Mouse (Mus musculus) embryonic facial prominence, embryonic 10.5 days (tissue): ENCODE measurements at regions not wholly inside any gene's neighbourhood (a gene's known extent, or its start where the extent isn't known, plus 50 kb on each side); places are given as distances from the start of the nearest gene placed in this dataset.

Experiments
- DNase-seq: peaks from one replicate; pipeline ENCODE4 v3.0.0-alpha.2; 2017; ENCODE audit warnings: low spot score
- H3K27ac ChIP-seq: fragments of 300-500 bp; sonication (generic); replicated peaks from 2 replicates; pipeline ENCODE4 v1.5.1; 2016; ENCODE audit warnings: mild to moderate bottlenecking
- H3K27me3 ChIP-seq: fragments of 300-500 bp; sonication (generic); replicated peaks from 2 replicates; pipeline ENCODE4 v1.6.1; 2016; ENCODE audit warnings: low read depth, mild to moderate bottlenecking; ENCODE audit not compliant: poor library complexity, severe bottlenecking
- H3K36me3 ChIP-seq: fragments of 300-500 bp; sonication (generic); replicated peaks from 2 replicates; pipeline ENCODE4 v1.6.1; 2016; ENCODE audit warnings: mild to moderate bottlenecking, moderate library complexity
- H3K4me1 ChIP-seq: fragments of 300-500 bp; sonication (generic); 2 replicates; pipeline ENCODE4 v1.6.1; 2016
- H3K4me3 ChIP-seq: fragments of 300-500 bp; sonication (generic); 2 replicates; pipeline ENCODE4 v1.5.1; 2016; ENCODE audit warnings: mild to moderate bottlenecking, moderate library complexity
- H3K9me3 ChIP-seq: fragments of 300-500 bp; sonication (generic); 2 replicates; pipeline ENCODE4 v1.6.1; 2016; ENCODE audit warnings: mild to moderate bottlenecking
- WGBS: fragments of 180-500 bp; shearing (Covaris S2); methylation state at CpG from one replicate; pipeline ENCODE4 v1.1.7; 2016; 5-methylcytosine and 5-hydroxymethylcytosine counted together

DNA sequence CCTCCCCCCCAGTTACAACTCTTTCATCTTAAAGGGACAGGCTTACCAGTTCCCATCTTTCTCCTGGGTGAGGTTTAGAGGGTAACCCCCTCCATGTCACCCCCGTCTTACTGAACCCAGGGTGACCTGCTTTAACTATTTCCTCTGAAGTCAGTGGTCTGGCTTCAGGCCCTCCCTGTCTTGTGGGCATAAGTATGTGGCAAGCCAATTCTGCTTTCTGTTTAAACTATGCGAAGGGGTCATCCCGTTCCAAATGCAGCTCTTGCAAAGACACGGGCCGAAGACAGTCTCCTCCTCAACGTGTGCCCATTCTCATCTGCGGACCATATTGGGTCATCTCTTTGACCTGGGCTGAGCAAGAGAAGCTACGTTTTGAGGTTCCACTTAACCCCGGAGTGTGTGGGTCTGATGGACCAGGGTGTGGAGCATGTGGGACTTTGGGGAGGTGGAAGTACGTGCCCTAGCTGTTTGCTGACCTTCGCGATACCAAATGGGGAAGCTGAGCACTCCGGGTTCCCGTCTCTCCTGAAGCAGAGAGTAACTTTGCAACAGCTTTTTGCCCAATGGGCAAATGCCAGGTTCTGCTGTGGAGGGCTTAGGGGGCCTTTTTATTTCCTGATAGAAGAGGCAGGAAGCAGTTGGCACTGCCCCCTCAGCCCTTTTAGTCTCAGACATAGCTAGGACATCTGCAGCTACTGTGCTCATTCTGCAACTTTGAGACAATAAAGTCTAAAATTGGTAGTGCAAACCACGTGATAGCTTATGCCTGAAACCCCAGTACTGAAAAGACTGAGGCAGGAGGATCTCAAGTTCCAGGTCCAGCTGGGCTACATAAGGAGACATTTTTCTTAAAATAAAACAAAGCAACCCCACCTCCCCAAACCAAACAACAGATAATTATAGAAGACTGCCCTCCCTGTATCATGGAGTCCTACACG lies 56.3 kb upstream of the Mdm1 start:
- Histone ChIP-seq H3K4me3 (no peak overlapping the region), H3K36me3 (no peaks in the 10 kb centered on the region), H3K27me3 (no peaks in the 10 kb centered on the region), H3K27ac (no peak overlapping the region), H3K4me1 (peaks cover 12% of the 10 kb centered on the region), H3K9me3 (no peaks in the 10 kb centered on the region)
- DNase-seq, result no peak
- whole genome bisulfite sequencing, result 92% methylated on average over 16 of the region's 16 CpGs

DNA sequence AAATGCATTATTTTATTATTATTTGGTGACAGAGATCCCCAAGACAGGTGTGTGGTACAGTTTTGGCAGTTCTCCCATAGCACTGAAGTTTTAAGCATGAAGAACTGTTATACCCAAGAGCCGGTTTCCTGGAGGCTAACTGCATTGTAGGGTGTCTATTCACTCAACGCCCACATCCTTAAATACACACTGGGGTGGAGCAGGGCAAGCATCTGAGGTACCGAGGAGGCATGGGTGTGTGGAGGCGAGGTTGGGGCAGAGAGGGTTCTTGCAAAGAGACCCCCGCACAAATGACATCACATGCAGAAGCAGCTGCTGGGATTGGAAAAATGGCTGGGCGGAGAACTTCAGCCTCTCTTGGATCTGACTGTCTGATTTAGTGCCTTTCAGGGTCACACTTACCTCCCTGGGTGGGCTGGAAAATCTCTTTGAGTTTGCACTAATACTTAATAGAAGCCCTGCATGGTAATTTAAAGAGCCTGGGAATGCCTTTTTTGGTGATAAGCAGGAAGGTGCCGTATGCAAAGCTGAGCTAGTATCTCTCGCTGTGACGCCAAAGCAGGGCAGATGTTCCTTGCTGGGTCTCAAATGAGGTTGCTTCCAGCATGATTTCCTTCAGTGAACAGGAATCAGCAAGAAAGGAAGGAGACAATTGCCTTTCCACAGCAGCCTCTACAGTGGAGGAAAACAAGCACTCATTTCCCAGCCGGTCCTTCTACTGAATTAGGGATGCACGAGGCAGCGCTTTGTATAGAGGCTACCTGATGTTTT lies 53.9 kb upstream of the Mdm1 start:
- Histone ChIP-seq H3K9me3 (no peaks in the 10 kb centered on the region), H3K27ac (no peak overlapping the region), H3K27me3 (no peaks in the 10 kb centered on the region), H3K4me1 (peaks cover 19% of the 10 kb centered on the region), H3K36me3 (no peaks in the 10 kb centered on the region), H3K4me3 (no peak overlapping the region)
- 33% methylated on average over 12 of the region's 12 CpGs for WGBS
- DNase-seq, result no peak

DNA sequence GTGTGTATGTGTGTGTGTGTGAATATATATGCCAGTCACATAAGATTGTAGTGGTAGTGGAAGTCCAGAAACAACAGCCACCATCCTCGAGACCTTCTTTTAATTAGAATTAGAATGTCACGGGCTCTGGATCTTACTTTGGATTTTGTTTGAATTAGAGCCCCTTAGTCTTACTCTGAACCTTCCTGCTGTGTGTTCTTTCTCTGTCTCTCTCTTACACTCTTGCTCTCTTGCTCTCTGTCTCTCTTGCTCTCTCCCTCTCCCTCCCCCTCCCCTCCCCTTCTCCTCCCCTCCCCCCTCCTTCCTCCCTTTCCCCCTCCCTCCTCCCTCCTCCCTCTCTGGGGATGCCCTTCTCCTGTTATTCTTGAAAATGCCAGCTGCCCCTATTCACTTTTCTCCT lies 53.1 kb upstream of the Mdm1 start:
- H3K9me3 ChIP-seq, result no peaks in the 10 kb centered on the region
- WGBS, result 49% methylated on average over 2 of the region's 2 CpGs
- H3K27ac ChIP-seq, result no peak overlapping the region

GRCm38 (mm10) chr10:118089879-118090278 lies 51.7 kb upstream of the Mdm1 start:
- Histone ChIP-seq H3K36me3 (no peaks in the 10 kb centered on the region), H3K27ac (no peak overlapping the region), H3K9me3 (no peaks in the 10 kb centered on the region), H3K4me3 (no peak overlapping the region), H3K27me3 (no peaks in the 10 kb centered on the region), H3K4me1 (peaks cover 23% of the 10 kb centered on the region)
- DNase-seq, result no peak
- 83% methylated on average over 6 of the region's 6 CpGs for WGBS

More for the DNA sequence above, 53.1 kb upstream of the Mdm1 start:
- Histone ChIP-seq H3K4me3 (no peak overlapping the region), H3K27me3 (no peaks in the 10 kb centered on the region), H3K36me3 (no peaks in the 10 kb centered on the region), H3K4me1 (peaks cover 20% of the 10 kb centered on the region)
- DNase-seq, result no peak

GRCm38 (mm10) chr10:118091476-118091875 lies 50.1 kb upstream of the Mdm1 start:
- Histone ChIP-seq H3K4me1 (peaks cover 23% of the 10 kb centered on the region), H3K4me3 (no peak overlapping the region), H3K27ac (no peak overlapping the region), H3K9me3 (no peaks in the 10 kb centered on the region), H3K36me3 (no peaks in the 10 kb centered on the region), H3K27me3 (no peaks in the 10 kb centered on the region)
- WGBS, result 93% methylated on average over 12 of the region's 12 CpGs
- no peak for DNase-seq
